Mouse (Mus musculus) hindbrain, embryonic 11.5 days (tissue): Measurements from ENCODE around the gene Dyrk1a. TPM values are rescaled to one million over a fixed set of nuclear protein-coding genes. Genes with fewer than 3 reads are reported as not detected.

ENCODE experiments used
- ATAC-seq: fragments of 200-750 bp; cut with Nextera tagmentation; 2 replicates; pipeline ENCODE4 v1.8.0; 2017; ENCODE audit warnings: mild to moderate bottlenecking, moderate TSS enrichment, moderate library complexity; ENCODE audit not compliant: low FRiP score
- DNase-seq: peaks from one replicate; pipeline ENCODE4 v3.0.0-alpha.2; 2015; ENCODE audit warnings: low spot score
- H3K27ac ChIP-seq: fragments of 300-500 bp; sonication (generic); 2 replicates; pipeline ENCODE4 v1.5.1; 2014; ENCODE audit warnings: mild to moderate bottlenecking, low read depth, low read length
- H3K27me3 ChIP-seq: fragments of 300-500 bp; sonication (generic); 2 replicates; pipeline ENCODE4 v1.6.1; 2014; ENCODE audit warnings: mild to moderate bottlenecking, low read length, moderate library complexity, mixed read lengths; ENCODE audit not compliant: control insufficient read depth, insufficient read depth
- H3K36me3 ChIP-seq: fragments of 300-500 bp; sonication (generic); 2 replicates; pipeline ENCODE4 v1.6.1; 2014; ENCODE audit warnings: mild to moderate bottlenecking, low read length, moderate library complexity, mixed read lengths; ENCODE audit not compliant: control insufficient read depth, insufficient read depth
- H3K4me1 ChIP-seq: fragments of 300-500 bp; sonication (generic); replicated peaks from 2 replicates; pipeline ENCODE4 v1.6.1; 2014; ENCODE audit warnings: low read length, mixed read lengths; ENCODE audit not compliant: control insufficient read depth, insufficient read depth
- H3K4me2 ChIP-seq: fragments of 300-500 bp; sonication (generic); replicated peaks from 2 replicates; pipeline ENCODE4 v1.6.1; 2014; ENCODE audit warnings: mild to moderate bottlenecking, low read depth, low read length
- H3K4me3 ChIP-seq: fragments of 300-500 bp; sonication (generic); 2 replicates; pipeline ENCODE4 v1.5.1; 2014; ENCODE audit warnings: low read depth, low read length
- H3K9ac ChIP-seq: fragments of 300-500 bp; sonication (generic); 2 replicates; pipeline ENCODE4 v1.6.1; 2014; ENCODE audit warnings: low read depth, low read length
- H3K9me3 ChIP-seq: fragments of 300-500 bp; sonication (generic); 2 replicates; pipeline ENCODE4 v1.6.1; 2016; ENCODE audit warnings: low read length; ENCODE audit not compliant: control insufficient read depth
- WGBS: fragments of 180-500 bp; shearing (Covaris S2); extraction: QIAGEN DNeasy Blood & Tissue Kit; methylation state at CpG from one replicate; pipeline ENCODE4 v1.1.7; 2014; 5-methylcytosine and 5-hydroxymethylcytosine counted together
- polyA plus RNA-seq: library from polyadenylated mRNA; unstranded; fragments of >200 nt; fragmentation: Nextera tagmentation; extraction: Ambion mirVana; gene quantifications from 2 replicates; pipeline ENCODE4 v1.2.1, GENCODE M21; 2014

Gene Dyrk1a
- polyA plus RNA-seq, 1 experiment from 2014 or later = 17.5 TPM

- Histone ChIP-seq H3K9me3 (no peaks in the 10 kb centered on the region), H3K27ac (no peak overlapping the region), H3K4me3 (no peak overlapping the region), H3K4me2 (no peak overlapping the region), H3K27me3 (no peaks in the 10 kb centered on the region), H3K9ac (no peak overlapping the region), H3K36me3 (no peaks in the 10 kb centered on the region), H3K4me1 (peaks cover 5% of the 10 kb centered on the region)
- ATAC-seq (no peak), DNase-seq (no peak)
- WGBS = 76% methylated on average over 5 of the region's 5 CpGs
These were observed 2.1 kb upstream of the Dyrk1a start for GRCm38 (mm10) chr16:94567751-94568150.

GRCm38 (mm10) chr16:94568335-94569228 is 1.2 kb upstream of the Dyrk1a start:
- ATAC-seq = peak; percentile 83
- no peaks in the 10 kb centered on the region for H3K36me3 ChIP-seq
- peaks cover 5% of the 10 kb centered on the region for H3K4me1 ChIP-seq
- peak overlapping the region; percentile 49 for H3K4me2 ChIP-seq
- H3K9me3 ChIP-seq = no peaks in the 10 kb centered on the region
- H3K9ac ChIP-seq = peak overlapping the region; percentile 68
- peak overlapping the region; percentile 100 for H3K27ac ChIP-seq
- H3K4me3 ChIP-seq = peak overlapping the region; percentile 57
- no peaks in the 10 kb centered on the region for H3K27me3 ChIP-seq
- WGBS = 5% methylated on average over 28 of the region's 53 CpGs
- DNase-seq = no peak

DNA sequence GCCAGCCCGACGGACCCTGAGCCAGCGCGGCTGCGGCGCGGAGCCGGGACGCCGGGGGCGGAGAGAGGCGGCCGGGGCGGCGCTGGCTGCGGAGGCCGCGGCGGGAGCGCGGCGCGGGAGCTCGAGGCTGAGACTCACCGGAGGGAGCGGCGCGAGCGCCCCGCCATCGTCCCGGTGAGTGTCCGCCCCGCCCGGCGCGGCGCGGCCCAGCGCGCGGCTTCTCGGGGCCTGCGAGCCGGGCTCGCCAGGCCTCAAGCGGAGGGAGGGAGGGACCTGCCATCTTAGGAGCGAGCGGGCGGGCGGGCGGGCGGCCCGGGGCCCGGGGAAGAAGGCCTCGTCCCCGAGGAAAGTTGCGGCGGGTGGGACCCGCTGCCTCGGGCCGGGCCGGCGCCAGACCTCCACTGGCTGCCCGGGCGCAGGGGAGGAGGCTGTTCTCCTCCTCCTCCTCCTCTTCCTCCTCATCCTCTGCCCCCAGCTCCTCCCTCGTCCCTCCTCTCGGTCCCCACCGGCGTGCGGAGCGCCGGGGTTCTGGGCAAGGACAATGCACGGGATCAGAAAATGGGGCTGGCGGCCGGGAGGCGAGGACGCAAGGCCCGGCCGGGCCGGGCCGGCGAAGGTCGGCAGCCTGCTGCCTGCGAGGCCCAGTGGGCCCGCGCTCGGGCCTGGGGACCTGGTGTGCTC is 691 bp downstream of the Dyrk1a start:
- 1% methylated on average over 31 of the region's 88 CpGs for WGBS
- Histone ChIP-seq H3K9ac (peak overlapping the region; percentile 96), H3K4me2 (peak overlapping the region; percentile 74), H3K4me3 (peak overlapping the region; percentile 92), H3K27me3 (no peaks in the 10 kb centered on the region), H3K9me3 (no peaks in the 10 kb centered on the region), H3K27ac (peak overlapping the region; percentile 100), H3K36me3 (no peaks in the 10 kb centered on the region), H3K4me1 (peaks cover 5% of the 10 kb centered on the region)
- DNase-seq (peak; percentile 63), ATAC-seq (peak; percentile 28)

DNA sequence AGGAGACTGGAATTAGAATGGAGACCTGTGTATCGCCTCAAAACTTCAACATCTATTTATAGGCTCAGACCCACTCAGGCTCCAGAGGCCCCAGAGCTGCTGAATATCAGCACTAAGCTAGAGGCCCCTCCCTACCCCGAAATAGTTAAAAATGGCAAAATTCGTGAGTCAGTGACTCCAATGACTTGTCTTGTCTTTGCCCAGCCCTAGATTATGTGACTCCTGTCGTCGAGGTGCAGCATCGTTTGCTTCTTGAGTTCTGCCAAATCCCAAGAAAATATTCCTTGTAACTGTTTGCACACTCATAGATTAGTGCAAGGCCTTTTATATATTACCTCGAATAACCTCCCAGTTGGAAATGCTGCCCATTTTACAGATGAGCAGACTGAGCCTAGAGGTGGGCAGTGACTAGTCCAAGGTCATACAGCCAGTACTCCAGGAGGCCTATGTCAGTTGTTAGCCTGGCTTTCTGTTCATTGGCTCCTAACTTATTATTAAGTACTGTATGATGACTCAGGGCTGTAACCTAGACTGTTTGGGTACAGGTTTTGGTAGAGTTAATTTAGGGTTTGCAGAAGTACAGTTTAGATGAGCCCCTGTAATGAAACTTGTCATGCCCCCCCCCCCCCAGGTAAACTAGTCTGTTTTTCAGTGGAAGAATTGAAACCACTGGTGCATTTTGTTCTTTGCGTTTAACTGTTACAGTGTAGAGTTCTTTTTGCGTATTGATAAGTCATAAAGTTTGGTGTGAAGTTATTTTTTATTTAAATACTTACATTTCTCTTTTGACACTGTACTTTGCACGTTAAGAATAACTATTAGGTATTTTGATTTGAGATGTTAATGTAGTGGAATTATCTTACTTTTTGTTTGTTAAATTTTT is 1.5 kb downstream of the Dyrk1a start:
- H3K4me3 ChIP-seq = peak overlapping the region; percentile 92
- H3K27ac ChIP-seq = peak overlapping the region; percentile 100
- H3K9ac ChIP-seq = peak overlapping the region; percentile 96
- ATAC-seq (no peak), DNase-seq (peak; percentile 39)
- peaks cover 5% of the 10 kb centered on the region for H3K4me1 ChIP-seq
- peak overlapping the region; percentile 74 for H3K4me2 ChIP-seq
- 31% methylated on average over 10 of the region's 10 CpGs for WGBS
- H3K9me3 ChIP-seq = no peaks in the 10 kb centered on the region
- H3K36me3 ChIP-seq = no peaks in the 10 kb centered on the region
- no peaks in the 10 kb centered on the region for H3K27me3 ChIP-seq

DNA sequence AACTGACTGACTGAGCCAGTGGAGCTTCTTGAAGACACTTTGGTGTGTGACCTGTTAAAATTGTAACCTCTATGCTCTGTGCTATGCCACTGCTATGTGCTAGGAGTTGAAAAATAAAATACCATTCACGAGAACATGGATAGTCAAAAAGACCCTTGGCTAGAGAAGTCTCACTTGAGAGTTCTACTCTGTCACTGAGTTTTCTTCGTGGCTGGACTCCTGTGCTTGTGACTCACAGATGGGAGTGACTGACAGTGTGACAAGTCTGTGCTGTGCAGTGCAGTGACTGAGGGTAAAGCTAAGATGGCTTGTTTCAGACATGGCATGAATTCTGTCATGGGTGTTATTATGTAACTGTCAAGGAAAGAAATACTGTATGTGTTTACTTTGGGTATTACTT is 2.6 kb downstream of the Dyrk1a start:
- Histone ChIP-seq H3K36me3 (no peaks in the 10 kb centered on the region), H3K4me2 (no peak overlapping the region), H3K4me3 (no peak overlapping the region), H3K9ac (no peak overlapping the region; the same call in 1 of the 2 replicates), H3K27me3 (no peaks in the 10 kb centered on the region), H3K27ac (no peak overlapping the region), H3K9me3 (no peaks in the 10 kb centered on the region), H3K4me1 (peaks cover 5% of the 10 kb centered on the region)
- WGBS = 51% methylated on average over 2 of the region's 2 CpGs
- DNase-seq (no peak), ATAC-seq (no peak)

DNA sequence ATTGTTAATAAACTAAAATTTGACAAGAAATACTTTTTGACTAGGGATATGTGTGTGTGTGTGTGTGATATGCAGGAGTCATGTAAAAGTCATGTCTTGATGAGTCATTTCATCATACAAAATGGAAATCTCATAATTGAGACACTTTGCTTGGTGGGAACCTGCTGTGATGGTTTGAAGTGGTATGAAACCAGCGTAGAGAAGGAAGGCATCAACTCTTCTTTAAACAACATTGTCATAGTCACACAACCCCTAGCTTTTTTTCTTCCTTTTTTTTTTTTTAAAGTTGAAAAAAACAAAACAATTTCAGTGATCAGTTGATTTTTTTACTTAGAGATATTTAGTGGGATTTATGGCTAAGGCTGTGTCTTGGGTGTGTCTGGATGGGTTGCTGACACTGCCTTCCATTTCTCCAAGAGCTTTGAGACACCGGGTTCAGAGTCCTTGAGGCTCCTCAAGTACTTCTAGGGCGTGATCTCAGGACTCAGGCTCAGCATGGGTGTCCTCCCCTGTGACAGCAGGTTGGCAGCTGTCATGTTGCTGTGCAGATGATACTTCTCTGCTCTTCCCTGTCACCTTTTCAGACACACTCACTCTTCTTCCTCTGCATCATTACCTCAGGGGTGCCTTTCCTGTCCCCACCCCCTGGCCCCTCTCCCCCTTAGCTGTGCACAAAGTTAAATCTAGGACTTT is 4.4 kb downstream of the Dyrk1a start:
- Histone ChIP-seq H3K27me3 (no peaks in the 10 kb centered on the region), H3K27ac (no peak overlapping the region), H3K9ac (no peak overlapping the region), H3K4me2 (no peak overlapping the region), H3K4me1 (peaks cover 5% of the 10 kb centered on the region), H3K4me3 (no peak overlapping the region), H3K36me3 (no peaks in the 10 kb centered on the region), H3K9me3 (no peaks in the 10 kb centered on the region)
- 88% methylated on average over 3 of the region's 3 CpGs for WGBS
- DNase-seq (no peak), ATAC-seq (no peak)

DNA sequence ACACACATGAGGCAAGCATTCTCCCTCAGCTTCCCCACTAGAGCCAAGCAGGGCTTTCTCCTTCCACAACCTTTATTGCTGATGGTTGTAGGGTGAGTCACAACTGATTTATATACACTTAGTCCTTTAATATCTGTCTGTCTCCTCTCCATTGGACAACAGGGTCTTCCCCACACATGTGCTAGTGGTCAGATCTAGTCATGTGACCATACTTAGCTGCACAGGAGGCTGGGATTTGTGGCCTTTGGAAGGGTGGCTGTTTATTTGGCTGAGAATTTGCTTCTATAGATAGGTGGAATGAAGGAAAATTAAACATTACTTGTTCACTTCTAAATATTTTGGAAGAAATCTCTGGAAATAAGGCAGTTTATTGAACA is 4.9 kb downstream of the Dyrk1a start:
- DNase-seq (no peak), ATAC-seq (no peak)
- Histone ChIP-seq H3K27me3 (no peaks in the 10 kb centered on the region), H3K27ac (no peak overlapping the region), H3K4me3 (no peak overlapping the region), H3K4me1 (peaks cover 5% of the 10 kb centered on the region), H3K9ac (no peak overlapping the region), H3K4me2 (no peak overlapping the region), H3K36me3 (no peaks in the 10 kb centered on the region), H3K9me3 (no peaks in the 10 kb centered on the region)

DNA sequence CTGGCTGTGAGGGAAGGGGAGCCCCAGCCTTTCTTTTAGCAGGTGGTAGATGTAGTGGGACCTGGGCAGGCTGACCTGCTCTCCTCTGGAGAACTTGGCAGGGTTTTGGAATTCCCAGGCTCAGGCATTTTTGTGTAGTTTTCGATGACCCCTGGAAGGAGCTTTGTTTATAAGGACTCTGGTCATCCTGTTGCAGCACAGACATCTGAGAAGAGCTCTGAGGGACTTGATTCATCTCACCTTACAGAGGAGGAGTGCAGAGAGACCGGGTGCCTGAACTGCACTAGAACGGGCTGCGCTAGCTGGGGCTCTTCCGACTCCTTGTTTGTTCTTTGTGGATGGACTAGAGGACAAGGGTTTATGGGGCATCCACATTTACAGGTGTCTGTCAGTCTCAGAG is 5.9 kb downstream of the Dyrk1a start:
- H3K27ac ChIP-seq = no peak overlapping the region
- no peaks in the 10 kb centered on the region for H3K27me3 ChIP-seq
- peaks cover 5% of the 10 kb centered on the region for H3K4me1 ChIP-seq
- H3K9ac ChIP-seq = no peak overlapping the region
- no peaks in the 10 kb centered on the region for H3K36me3 ChIP-seq
- ATAC-seq (no peak), DNase-seq (no peak)
- 71% methylated on average over 5 of the region's 5 CpGs for WGBS
- H3K9me3 ChIP-seq = no peaks in the 10 kb centered on the region
- no peak overlapping the region for H3K4me2 ChIP-seq
- no peak overlapping the region for H3K4me3 ChIP-seq
